Mouse (Mus musculus) frontal cortex, adult (tissue): ENCODE results near the gene Cdkn2aipnl.

ENCODE experiments used
- ATAC-seq: cut with Nextera tagmentation; 2 replicates; pipeline ENCODE4 v1.9.2; 2017; ENCODE audit warnings: mild to moderate bottlenecking, moderate library complexity, mixed read lengths; ENCODE audit not compliant: low TSS enrichment

Cdkn2aipnl gene

DNA sequence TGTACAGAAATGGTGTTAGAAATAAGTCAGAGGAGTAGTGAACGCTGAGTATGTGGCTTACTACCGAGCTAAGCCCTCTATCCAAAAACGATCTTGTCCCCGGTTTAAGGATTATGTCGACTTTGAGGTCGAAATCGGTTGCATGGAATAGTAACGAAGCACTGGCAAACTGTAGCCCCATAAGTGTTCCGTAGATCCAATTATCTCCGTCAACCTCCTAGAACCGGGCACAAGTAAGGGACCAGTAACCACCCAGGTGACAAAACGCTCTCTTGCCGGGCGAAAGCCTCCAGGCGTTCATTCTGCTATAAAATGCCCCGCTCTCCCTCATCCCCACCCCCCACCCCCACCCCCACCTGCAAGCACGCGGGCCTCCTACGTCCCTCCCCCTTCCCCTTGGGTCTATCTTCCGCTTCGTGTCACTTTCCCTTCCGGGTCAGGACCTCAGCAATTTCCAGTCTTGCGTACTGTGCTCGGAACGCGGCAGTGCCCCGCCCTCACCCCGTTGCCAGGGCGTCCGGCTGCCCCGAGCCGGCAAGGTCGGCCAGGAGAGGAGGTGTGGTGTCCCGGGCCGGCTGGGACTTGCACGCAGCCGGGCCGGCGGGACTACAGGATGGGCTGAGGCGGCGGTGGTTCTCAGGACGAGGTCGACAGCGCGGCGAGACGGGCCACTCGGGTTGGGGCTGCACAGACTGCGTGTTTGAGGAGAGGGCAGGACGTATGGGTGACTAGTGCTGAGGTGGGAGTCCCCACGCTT lies 36.5 kb downstream of the Cdkn2aipnl start, which contains the start of gene Cdkl3:
Cdkl3 (plus strand) TSS at position 450 of the 757 bp plus-strand sequence.
- ATAC-seq: peak; percentile 82

DNA sequence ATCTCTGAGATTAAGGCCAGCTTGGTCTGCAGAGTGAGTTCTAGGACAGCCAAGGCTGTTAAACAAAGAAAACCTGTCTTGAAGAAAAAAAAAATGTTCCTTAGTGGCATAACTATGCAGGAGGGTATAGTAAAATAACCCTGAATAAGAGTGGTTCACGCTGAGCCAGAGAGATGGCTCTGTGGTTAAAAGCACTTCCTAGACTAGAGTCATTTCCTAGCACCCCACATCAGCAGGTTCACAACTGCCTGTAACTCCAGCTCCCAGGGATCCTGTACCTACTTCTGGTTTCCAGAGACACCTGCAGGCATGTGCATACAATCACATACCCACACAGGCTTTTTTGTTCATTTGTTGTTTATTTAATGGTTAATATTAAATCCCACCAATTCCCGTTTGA lies 38.1 kb downstream of the Cdkn2aipnl start:
- no peak for ATAC-seq

DNA sequence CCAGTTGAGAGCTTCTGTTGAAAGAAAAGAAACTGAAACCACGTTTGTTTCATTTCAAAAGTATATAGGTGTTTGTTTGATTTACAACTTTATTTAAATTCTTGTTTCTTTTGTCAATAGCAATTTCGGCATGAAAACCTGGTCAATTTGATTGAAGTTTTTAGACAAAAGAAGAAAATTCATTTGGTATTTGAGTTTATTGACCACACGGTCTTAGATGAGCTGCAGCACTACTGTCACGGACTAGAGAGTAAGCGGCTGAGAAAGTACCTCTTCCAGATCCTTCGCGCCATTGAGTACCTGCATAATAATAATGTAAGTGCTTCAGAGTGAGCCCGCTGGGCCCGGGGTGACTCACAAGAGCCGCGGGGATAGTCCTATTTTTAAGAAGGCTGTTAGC lies 43.5 kb downstream of the Cdkn2aipnl start:
- ATAC-seq: no peak

DNA sequence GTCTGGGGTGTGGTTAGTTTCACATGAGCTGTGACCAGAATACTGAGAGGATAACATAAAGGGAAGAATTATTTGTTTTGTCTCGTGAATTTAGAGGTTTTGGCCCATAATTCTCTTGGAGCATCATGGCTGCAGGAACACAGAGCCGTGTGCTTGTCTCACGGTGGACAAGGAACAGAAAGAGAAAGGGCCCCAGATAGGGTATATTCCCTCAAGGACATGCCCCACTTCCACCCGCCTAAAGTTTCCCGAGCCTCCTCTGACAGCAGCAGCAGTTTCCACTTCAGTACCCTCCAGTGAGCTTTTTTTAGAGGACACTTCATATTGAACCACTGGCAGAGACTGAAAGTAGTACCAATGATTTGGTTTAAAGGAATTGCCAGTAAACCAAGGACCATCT lies 44.1 kb downstream of the Cdkn2aipnl start:
- no peak for ATAC-seq

DNA sequence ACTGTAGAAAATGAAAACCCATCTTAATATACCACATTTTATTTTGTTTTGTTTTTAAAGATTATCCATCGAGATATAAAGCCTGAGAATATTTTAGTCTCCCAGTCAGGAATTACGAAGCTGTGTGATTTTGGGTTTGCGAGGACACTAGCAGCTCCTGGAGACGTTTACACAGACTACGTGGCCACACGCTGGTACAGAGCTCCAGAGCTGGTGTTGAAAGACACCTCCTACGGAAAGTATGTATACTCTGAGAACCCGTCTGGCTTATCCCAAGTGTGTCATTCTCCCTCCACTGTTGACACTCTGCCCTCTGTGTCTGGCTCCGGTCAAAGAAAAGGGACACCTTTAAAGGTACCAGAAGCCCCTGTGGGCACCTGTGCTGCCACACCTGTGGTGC lies 50.8 kb downstream of the Cdkn2aipnl start:
- peak; percentile 91 for ATAC-seq
